Mouse (Mus musculus) kidney, postnatal 4 days (tissue): Measurements from ENCODE around the gene Vmn1r132.
"Not testable (repeated sequence)": the region's sequence is repeated elsewhere in the genome, so short reads cannot be mapped to it uniquely, and the experiment has no call there.

Source experiments
- DNase-seq, 2 experiments: peaks; one replicate each; pipeline ENCODE4 v3.0.0; 2021; ENCODE audit warnings: mixed read lengths in 2 of 2

The Vmn1r132 gene

GRCm38 (mm10) chr7:21613792-21614191 lies at the start of gene Vmn1r132:
Gene Vmn1r132 (plus strand): TSS chr7:21614092.
- DNase-seq = not testable (repeated sequence)
